Mouse (Mus musculus) midbrain, postnatal 0 days (tissue): ENCODE data around the gene 5730522E02Rik. TPM values are rescaled to one million over a fixed set of nuclear protein-coding genes. Genes with fewer than 3 reads are reported as not detected.

ENCODE experiments used
- ATAC-seq: fragments of 200-750 bp; cut with Nextera tagmentation; 2 replicates; pipeline ENCODE4 v1.8.0; 2017; ENCODE audit warnings: moderate number of reproducible peaks, mild to moderate bottlenecking, moderate TSS enrichment, moderate library complexity; ENCODE audit not compliant: low FRiP score
- DNase-seq: peaks from one replicate; pipeline ENCODE4 v3.0.0-alpha.2; 2015; ENCODE audit warnings: low spot score
- H3K27ac ChIP-seq: fragments of 300-500 bp; sonication (generic); 2 replicates; pipeline ENCODE4 v1.5.1; 2014; ENCODE audit warnings: low read depth, mild to moderate bottlenecking, low read length, mixed read lengths
- H3K27me3 ChIP-seq: fragments of 300-500 bp; sonication (generic); 2 replicates; pipeline ENCODE4 v1.6.1; 2014; ENCODE audit warnings: low read length, control low read depth, mixed read lengths; ENCODE audit not compliant: insufficient read depth
- H3K36me3 ChIP-seq: fragments of 300-500 bp; sonication (generic); 2 replicates; pipeline ENCODE4 v1.6.1; 2014; ENCODE audit warnings: low read length, control low read depth, mixed read lengths; ENCODE audit not compliant: insufficient read depth
- H3K4me1 ChIP-seq: fragments of 300-500 bp; sonication (generic); 2 replicates; pipeline ENCODE4 v1.6.1; 2014; ENCODE audit warnings: mild to moderate bottlenecking, control low read depth, antibody characterized with exemption, low read length, mixed read lengths; ENCODE audit not compliant: insufficient read depth
- H3K4me2 ChIP-seq: fragments of 300-500 bp; sonication (generic); 2 replicates; pipeline ENCODE4 v1.6.1; 2014; ENCODE audit warnings: low read depth, mild to moderate bottlenecking, low read length, mixed read lengths; ENCODE audit not compliant: poor library complexity, severe bottlenecking
- H3K4me3 ChIP-seq: fragments of 300-500 bp; sonication (generic); 2 replicates; pipeline ENCODE4 v1.5.1; 2014; ENCODE audit warnings: low read depth, mild to moderate bottlenecking, low read length, moderate library complexity
- H3K9ac ChIP-seq: fragments of 300-500 bp; sonication (generic); replicated peaks from 2 replicates; pipeline ENCODE4 v1.6.1; 2014; ENCODE audit warnings: mild to moderate bottlenecking, low read length, moderate library complexity, mixed read lengths; ENCODE audit not compliant: poor library complexity, severe bottlenecking
- H3K9me3 ChIP-seq: fragments of 300-500 bp; sonication (generic); 2 replicates; pipeline ENCODE4 v1.6.1; 2016; ENCODE audit warnings: low read length, control low read depth
- CTCF ChIP-seq: IDR thresholded peaks from 2 replicates; pipeline ENCODE4 v1.5.1; 2016; ENCODE audit warnings: antibody characterized with exemption, mild to moderate bottlenecking
- WGBS: fragments of 180-500 bp; shearing (Covaris S2); extraction: QIAGEN DNeasy Blood & Tissue Kit; methylation state at CpG from one replicate; pipeline ENCODE4 v1.1.7; 2014; 5-methylcytosine and 5-hydroxymethylcytosine counted together
- microRNA-seq: library from miRNA; unstranded; fragments of <30 nt; microRNA quantifications from one replicate; pipeline ENCODE4, GENCODE M21; 2016; ENCODE audit warnings: borderline number of aligned reads
- polyA plus RNA-seq: library from polyadenylated mRNA; unstranded; fragments of >200 nt; fragmentation: Nextera tagmentation; extraction: Ambion mirVana; gene quantifications from 2 replicates; pipeline ENCODE4 v1.2.1, GENCODE M21; 2015
- total RNA-seq: library from RNA; depleted of rRNA; stranded (reverse); fragments of >200 nt; gene quantifications from 2 replicates; pipeline ENCODE4 v1.2.3, GENCODE M21; 2014; rRNA removed

Gene 5730522E02Rik
- total and polyA plus RNA-seq, 2 experiments from 2014 or later = 5.6 to 12.7 TPM

DNA sequence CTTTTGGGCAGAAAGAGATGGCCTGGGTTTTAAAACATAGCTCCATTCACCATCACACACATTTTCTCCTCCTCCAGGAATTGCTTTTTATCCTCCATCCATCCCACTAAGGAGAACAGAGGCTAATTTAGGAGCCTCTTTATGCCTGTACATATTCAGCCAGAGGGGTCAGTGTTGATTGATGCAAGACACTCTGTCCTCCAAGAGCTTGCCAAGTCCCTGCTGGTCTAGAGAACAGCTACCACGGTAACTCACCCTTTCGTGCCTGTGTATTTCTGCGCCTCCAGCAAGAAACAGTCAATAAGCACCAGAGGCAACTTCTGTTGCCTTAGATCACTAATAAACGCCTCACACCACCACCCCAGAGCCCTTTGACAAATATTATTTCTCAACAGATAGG lies 620.3 kb downstream of the 5730522E02Rik start:
- WGBS = 59% methylated on average over 4 of the region's 4 CpGs
- TF ChIP-seq CTCF = peak; percentile 23; the same call in 1 of the 2 replicates
- H3K9ac ChIP-seq = no peak overlapping the region
- H3K4me1 ChIP-seq = no peaks in the 10 kb centered on the region
- DNase-seq (peak; percentile 55), ATAC-seq (no peak)
- H3K27ac ChIP-seq = no peak overlapping the region
- no peak overlapping the region for H3K4me2 ChIP-seq
- H3K27me3 ChIP-seq = no peaks in the 10 kb centered on the region
- H3K9me3 ChIP-seq = no peaks in the 10 kb centered on the region
- H3K36me3 ChIP-seq = no peaks in the 10 kb centered on the region
- H3K4me3 ChIP-seq = no peak overlapping the region

DNA sequence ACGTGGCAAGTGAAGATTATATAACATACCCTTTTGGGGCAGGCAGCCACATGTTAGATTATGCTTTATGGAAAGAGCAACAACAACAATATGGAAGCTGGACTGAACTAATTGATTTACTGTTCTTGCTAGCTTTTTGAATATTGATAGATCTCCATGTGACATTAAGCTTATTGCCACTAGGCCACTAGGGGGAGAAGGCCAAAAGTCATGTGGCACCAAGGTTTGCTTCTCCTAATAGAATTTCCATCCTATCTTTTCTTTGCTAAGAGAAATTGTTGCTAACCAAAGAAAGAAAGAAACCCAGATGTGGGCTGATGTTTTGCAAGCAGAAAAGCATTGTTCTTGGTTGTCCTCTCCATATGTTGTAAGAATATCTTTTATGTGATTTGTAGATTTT lies 621.1 kb downstream of the 5730522E02Rik start:
- no peak for ATAC-seq
- TF ChIP-seq CTCF = 0 out of 2 replicates have a peak, but pooled peaks have one; percentile 25
- Histone ChIP-seq H3K4me1 (no peaks in the 10 kb centered on the region), H3K27me3 (no peaks in the 10 kb centered on the region), H3K27ac (no peak overlapping the region), H3K9ac (no peak overlapping the region), H3K36me3 (no peaks in the 10 kb centered on the region), H3K4me2 (no peak overlapping the region), H3K4me3 (no peak overlapping the region), H3K9me3 (no peaks in the 10 kb centered on the region)
- 74% methylated on average over 1 of the region's 1 CpGs for WGBS
- DNase-seq = no peak

DNA sequence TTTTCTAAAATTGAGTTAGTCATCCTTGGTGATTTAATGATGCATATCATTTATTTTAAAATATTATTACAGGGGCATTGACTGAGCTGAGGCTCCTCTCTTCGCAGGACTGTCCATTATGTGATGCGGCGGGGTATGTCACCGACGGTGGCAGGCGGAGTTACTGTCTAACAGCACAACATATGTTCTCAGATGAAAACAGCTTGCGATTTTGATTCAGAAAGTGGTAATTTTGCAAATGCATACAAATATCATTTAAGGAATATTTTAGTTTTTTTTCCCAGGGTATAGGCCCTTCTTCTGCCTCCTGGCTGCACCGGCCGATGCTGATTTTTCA lies 636.5 kb downstream of the 5730522E02Rik start:
- Histone ChIP-seq H3K27ac (no peak overlapping the region), H3K4me3 (no peak overlapping the region), H3K4me2 (no peak overlapping the region), H3K36me3 (no peaks in the 10 kb centered on the region), H3K9me3 (no peaks in the 10 kb centered on the region), H3K9ac (no peak overlapping the region), H3K4me1 (no peaks in the 10 kb centered on the region), H3K27me3 (no peaks in the 10 kb centered on the region)
- ATAC-seq (no peak), DNase-seq (no peak)
- no peak for TF ChIP-seq CTCF
- WGBS = 74% methylated on average over 9 of the region's 9 CpGs

DNA sequence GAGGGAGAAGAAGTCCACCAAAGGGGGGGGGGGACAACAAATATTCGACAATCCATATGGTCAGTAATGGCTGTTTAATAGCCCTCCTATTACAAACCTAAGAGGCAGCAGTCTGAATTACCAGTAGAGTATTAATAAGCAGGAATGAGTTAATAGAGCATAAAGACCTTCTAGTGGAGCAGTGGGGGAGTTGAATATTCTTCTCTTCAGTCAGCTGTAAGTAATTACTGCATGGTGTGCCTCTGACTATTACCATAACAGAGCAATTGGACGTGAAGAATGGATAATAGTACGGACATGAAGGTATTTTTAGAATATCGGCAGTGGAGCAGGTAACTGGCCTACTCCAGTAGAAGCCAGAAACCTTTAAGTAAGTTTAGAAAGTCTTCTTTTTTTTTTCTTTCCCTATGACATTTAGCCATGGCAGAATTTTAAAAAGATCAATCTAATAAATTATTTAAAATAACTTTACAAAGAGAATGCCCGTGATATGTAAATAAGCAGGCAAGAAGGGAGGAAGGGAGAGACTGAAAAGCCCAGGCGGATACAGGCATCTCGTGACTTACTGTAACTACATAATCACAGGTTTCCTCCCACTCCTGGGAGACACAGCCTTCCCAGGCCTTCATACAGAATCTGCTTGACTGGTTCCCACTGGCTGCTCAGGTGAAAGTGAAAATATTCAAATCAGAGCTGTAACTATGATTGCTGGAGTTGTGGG lies 637.0 kb downstream of the 5730522E02Rik start:
- peak; percentile 12 for DNase-seq

DNA sequence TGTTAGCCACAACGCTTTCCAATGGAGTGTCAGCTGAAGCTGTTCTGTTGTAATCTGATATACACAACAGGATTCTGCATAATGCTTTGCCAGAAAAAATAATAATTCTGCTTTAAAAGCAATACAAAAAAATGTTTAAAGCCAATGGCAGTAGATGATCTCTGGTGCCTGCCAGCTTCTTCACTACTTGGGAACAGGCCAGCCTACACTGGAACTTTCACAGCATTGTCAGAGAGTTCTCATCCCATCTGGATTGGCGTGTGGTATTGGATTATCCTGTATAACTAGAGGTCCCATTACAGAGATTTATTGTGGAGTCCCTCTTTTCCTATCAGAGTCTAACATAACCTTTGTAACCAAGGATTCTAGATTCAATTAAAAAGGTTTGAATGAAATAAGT lies 639.2 kb downstream of the 5730522E02Rik start:
- 87% methylated on average over 2 of the region's 2 CpGs for WGBS
- Histone ChIP-seq H3K4me3 (no peak overlapping the region), H3K4me1 (no peaks in the 10 kb centered on the region), H3K9ac (no peak overlapping the region), H3K4me2 (no peak overlapping the region), H3K36me3 (no peaks in the 10 kb centered on the region), H3K27me3 (no peaks in the 10 kb centered on the region), H3K27ac (no peak overlapping the region), H3K9me3 (no peaks in the 10 kb centered on the region)
- no peak for TF ChIP-seq CTCF
- no peak for ATAC-seq
- no peak for DNase-seq

More for the DNA sequence above, 637.0 kb downstream of the 5730522E02Rik start:
- no peaks in the 10 kb centered on the region for H3K9me3 ChIP-seq
- H3K27ac ChIP-seq = no peak overlapping the region
- no peaks in the 10 kb centered on the region for H3K27me3 ChIP-seq
- H3K9ac ChIP-seq = no peak overlapping the region
- H3K36me3 ChIP-seq = no peaks in the 10 kb centered on the region
- H3K4me3 ChIP-seq = no peak overlapping the region
- WGBS = 52% methylated on average over 7 of the region's 7 CpGs
- no peak overlapping the region for H3K4me2 ChIP-seq
- no peaks in the 10 kb centered on the region for H3K4me1 ChIP-seq
- TF ChIP-seq CTCF = no peak
- 0 out of 2 replicates have a peak, but pooled peaks have one; percentile 58 for ATAC-seq

Small RNA genes lying within 50 kb of the gene (microRNA-seq; reads per million reads assigned to microRNA genes)
- not detected for gene Mir6372

Other genes with a start within 250 kb of the 5730522E02Rik start
- gene Fancl, start 175.4 kb upstream of the 5730522E02Rik start, total RNA-seq = 12.7 and 16.0 TPM in 2 replicates
- 14.9 and 15.9 TPM in 2 replicates for gene Fancl, start 175.4 kb upstream of the 5730522E02Rik start, polyA plus RNA-seq